Mouse (Mus musculus): ENCODE data around the gene Ltb4r2.

Ltb4r2 gene

GRCm38 (mm10) chr14:55761163-55761562, at the start of gene Ltb4r2:
TSS of gene Ltb4r2 (plus strand) at chr14:55761428.
- DNase-seq: no peak

GRCm38 (mm10) chr14:55711786-55712185, 49.4 kb upstream of the Ltb4r2 start:
- no peak for DNase-seq

GRCm38 (mm10) chr14:55713007-55713728, 48.1 kb upstream of the Ltb4r2 start:
- DNase-seq: peak; percentile 66

GRCm38 (mm10) chr14:55713729-55714122, 47.5 kb upstream of the Ltb4r2 start, which contains the start of gene Tgm1:
TSS of gene Tgm1 (minus strand) at chr14:55713926.
- DNase-seq: no peak

GRCm38 (mm10) chr14:55714893-55715292, 46.3 kb upstream of the Ltb4r2 start:
- DNase-seq: peak; percentile 38

- DNase-seq: peak; percentile 32
These were observed 45.0 kb upstream of the Ltb4r2 start for GRCm38 (mm10) chr14:55716271-55716670.

DNA sequence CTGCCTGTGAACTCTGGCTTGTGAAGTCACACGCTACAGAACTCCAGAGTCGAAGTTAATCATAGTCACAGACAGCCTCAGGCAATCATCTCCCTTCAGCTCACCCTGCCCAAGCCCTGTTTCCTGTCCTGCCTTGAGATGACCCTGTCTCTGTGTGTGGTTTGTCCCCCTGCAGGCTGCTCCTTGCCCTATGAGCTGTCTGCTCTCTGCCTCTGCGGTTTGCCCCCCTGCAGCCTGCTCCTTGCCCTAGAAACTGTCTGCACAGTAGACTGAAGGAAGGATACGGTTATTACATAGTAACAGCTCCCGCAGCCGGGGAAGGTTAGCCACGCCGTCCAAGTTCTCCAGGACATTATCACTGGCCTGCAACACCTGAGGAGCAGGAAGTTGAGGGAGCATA, 44.3 kb upstream of the Ltb4r2 start:
- peak; percentile 68 for DNase-seq

GRCm38 (mm10) chr14:55719737-55720136, 41.5 kb upstream of the Ltb4r2 start:
- DNase-seq: peak; percentile 3

GRCm38 (mm10) chr14:55720666-55721065, 40.6 kb upstream of the Ltb4r2 start:
- DNase-seq: peak; percentile 31

GRCm38 (mm10) chr14:55721076-55721475, 40.2 kb upstream of the Ltb4r2 start:
- DNase-seq: peak; percentile 48

DNA sequence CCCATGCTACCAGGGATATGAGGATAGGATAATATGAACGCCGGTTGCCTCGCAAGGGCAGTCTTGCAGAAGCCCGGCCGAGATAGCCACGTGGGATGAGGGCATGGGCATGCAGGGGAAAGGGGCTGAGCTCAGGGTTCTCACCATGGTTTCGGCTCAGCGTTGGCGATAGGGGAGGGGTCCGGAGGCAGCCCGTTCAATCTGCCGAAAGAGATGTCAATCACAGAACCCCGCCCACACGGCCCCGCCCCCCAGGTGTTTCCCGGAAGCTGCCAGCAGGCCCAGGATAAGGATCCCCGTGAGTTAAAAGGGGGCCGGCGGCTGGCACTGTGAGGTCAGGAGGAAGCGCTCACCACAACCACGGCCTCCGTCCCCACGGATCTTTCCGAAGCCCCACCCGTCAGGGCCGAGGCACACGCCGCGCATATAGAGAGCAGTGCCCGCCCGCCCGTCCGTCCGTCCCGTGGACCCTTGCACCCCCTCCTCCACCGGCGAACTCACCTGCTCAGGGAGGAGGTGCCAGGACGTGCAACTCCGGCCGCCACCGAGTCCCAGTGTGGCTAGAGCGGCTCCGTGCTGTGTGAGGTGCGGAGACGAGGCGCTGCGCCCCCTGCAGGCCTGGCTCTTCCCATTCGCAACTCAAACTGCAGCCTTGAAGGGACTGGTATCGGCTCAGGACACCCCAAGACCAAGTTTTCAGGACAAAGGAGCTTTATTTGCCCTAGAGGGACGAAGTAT, 39.4 kb upstream of the Ltb4r2 start, which contains the start of gene Rabggta:
Gene Rabggta (minus strand): TSS at position 564 of the 738 bp plus-strand sequence.
- DNase-seq: peak; percentile 96

DNA sequence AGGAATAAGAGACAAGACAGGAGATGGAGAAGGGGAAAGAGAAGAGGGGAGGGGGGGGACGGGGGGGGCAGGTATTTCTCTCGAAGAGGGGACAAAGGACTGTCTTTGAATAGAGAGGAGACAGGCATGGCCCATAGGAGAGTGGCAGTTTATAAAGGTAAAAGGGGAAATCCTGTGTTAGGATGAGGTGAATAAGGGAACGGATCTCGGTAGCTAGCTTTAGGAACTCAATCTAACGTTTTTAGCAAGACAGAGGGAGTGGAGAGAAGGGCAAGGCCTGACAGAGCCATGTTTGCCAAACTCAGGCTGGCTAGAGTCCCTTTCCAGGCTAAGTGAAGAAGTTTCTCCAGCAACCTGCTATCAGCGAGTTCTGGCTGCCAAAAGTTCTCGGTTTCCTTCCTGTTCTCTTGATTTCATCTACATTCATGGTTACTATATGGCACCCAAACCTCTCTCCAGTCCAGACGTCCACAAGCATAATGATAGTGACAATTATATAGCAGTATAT, 38.7 kb upstream of the Ltb4r2 start:
- no peak for DNase-seq

- DNase-seq: no peak
These were observed 37.8 kb upstream of the Ltb4r2 start for GRCm38 (mm10) chr14:55723433-55723832.

GRCm38 (mm10) chr14:55724411-55724871, 36.8 kb upstream of the Ltb4r2 start:
- DNase-seq: peak; percentile 43

- no peak for DNase-seq
These were observed 35.0 kb upstream of the Ltb4r2 start for GRCm38 (mm10) chr14:55726261-55726660.

- DNase-seq: no peak
These were observed 33.1 kb upstream of the Ltb4r2 start for GRCm38 (mm10) chr14:55727889-55728685.

DNA sequence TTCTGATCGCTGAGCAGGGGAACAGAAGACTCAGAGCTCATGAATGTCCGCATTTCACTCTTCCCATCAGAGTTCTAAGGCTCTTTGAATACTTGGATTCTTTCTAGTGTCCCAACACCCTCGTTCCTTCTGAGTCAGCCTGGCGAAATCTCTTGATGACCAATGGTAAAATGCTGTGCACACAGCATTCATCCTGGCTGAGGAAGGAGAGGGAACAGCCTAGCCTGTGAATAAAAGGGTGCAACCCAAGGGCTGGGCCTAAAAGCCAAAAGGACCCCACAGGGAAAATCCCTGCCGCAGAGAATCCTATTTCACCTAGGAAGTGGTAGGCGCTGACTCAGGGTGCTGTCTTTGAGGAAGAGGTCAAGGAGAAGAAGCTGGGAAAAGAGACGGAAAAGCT, 31.1 kb upstream of the Ltb4r2 start:
- DNase-seq: no peak

GRCm38 (mm10) chr14:55730531-55731032, 30.6 kb upstream of the Ltb4r2 start:
- DNase-seq: no peak

DNA sequence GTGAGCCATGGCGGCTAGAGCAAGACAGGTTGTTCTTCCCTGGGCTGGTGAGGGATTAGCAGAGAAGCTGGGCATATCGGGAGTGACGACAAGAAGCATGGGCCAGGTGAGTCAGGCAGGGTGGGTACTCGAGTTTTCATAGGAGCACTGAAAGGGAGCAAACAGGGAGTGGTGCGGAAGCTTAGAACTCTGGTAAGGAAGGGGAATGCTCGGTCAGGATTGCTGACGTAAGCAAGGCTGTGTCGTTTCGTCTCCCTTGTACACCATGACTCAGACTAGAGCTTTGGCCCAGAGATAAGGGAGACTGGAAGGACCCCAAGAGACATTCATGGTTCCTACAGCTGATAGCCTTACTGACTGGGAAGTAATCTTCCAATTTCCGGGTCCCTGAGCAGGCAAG, 27.3 kb upstream of the Ltb4r2 start:
- no peak for DNase-seq

GRCm38 (mm10) chr14:55734869-55735268, 26.4 kb upstream of the Ltb4r2 start:
- DNase-seq: no peak

GRCm38 (mm10) chr14:55735334-55735733, 25.9 kb upstream of the Ltb4r2 start:
- no peak for DNase-seq

DNA sequence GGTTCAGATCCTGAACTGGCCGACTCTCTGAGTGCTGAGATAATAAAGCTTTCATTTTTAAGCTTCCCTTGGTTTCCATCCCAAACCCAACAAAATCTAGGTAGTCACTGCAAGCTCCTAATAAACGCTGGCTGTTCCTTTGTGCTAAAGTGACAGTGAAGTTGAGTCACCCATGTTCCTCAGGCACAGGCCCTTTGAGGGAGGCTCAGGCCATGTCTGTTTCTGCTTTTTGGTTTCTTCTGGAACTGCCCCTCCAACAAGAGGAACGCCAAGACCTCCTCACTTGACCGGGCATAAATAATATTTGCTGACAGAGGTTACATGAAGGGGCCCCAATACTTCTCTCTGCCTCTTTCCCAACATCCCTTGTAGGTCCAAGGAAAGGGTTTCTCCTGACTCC, 25.5 kb upstream of the Ltb4r2 start:
- DNase-seq: no peak
